Mouse (Mus musculus): Measurements from ENCODE around the gene Dgkq. TPM values are rescaled to one million over a fixed set of nuclear protein-coding genes. Genes with fewer than 3 reads are reported as not detected.
A peak's percentile ranks its signal among the peaks of the same experiment; 100 is the strongest.

Gene Dgkq
- polyA plus RNA-seq, 1 experiment from 2014 or later: 6.2 TPM

DNA sequence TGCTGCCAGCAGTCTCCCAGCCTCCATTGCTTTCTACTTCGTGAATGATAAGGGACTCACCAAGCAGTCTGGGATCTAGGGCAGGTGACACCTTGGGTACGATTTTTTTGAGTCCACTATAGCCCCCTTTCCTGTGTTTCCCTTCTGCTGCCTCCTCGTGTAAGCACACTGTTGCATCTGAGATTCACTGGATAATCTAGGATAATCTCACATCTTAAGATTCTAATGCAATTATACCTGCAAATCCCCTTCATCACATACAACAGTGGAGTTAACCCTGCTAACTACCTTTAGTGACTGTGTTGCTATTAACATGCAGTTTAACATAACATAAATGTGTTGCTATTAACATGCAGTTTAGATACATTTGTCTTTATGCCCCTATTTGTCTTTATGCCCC lies 4.4 kb downstream of the Dgkq start:
- Histone ChIP-seq H3K4me3 (no peak overlapping the region), H3K4me1 (peaks cover 28% of the 10 kb centered on the region), H3K9me3 (replicated peaks) (no peaks in the 10 kb centered on the region), H3K9ac (no peak overlapping the region), H3K27ac (no peak overlapping the region), H3K27me3 (replicated peaks) (peaks cover 18% of the 10 kb centered on the region), H3K36me3 (no peaks in the 10 kb centered on the region), H3K4me2 (no peak overlapping the region)
- no peak for ATAC-seq
- WGBS (ENCODE audit: insufficient replicate concordance): 29% methylated on average over 3 of the region's 3 CpGs

DNA sequence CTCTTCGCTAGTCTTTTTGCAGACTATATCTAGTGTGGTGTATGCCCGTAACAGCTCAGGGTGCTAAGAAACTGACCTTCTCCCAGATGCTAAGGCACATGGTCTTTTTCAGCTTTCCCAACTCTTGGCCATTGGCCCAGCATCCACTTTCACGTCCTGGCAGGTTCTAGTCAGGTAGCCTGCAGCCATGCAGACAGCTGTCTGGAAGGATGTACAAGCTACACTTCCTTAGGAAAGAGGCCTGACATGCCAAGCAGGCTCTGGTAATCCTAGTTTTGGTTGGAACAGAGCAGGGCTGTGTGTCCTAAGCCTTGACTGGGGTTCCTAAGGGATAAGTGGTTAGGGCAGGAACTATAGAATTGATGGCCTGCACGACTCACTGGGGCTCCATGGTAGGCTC lies 6.7 kb downstream of the Dgkq start:
- Histone ChIP-seq H3K27me3 (replicated peaks) (peaks cover 18% of the 10 kb centered on the region), H3K27ac (no peak overlapping the region), H3K36me3 (peaks cover 6% of the 10 kb centered on the region; the same call in 1 of the 2 replicates), H3K9ac (no peak overlapping the region), H3K9me3 (replicated peaks) (no peaks in the 10 kb centered on the region), H3K4me2 (no peak overlapping the region), H3K4me1 (peaks cover 24% of the 10 kb centered on the region), H3K4me3 (no peak overlapping the region)
- 66% methylated on average over 4 of the region's 4 CpGs for WGBS (ENCODE audit: insufficient replicate concordance)
- ATAC-seq: no peak

DNA sequence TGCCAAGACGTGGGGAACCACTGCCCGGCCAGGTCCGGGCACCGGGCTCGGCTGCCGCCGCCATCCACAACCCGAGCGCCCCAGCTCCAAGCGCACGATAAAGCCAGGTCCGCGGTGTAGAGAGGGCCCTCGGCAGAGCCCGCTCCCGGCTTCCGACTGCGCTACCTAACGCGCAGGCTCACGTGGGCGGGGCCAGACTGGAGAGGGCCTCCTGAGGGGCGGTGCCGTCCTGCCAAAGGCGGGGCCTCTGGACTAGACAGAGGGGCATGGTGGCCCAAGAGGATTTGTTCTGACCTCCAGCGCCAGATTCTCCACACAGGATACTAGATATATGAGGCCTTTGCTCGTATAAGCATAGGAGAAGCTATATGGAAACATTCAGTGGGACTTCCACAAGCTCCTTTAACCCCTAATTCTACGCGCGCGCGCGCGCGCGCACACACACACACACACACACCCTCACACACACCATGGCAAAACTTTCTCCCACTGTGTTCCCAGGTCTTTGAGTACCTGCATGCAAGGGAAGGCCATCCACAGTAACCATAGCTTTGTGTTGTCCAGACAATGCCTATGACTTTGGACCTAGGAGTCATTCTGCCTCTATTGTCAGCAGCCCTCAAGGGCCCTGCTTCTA lies 8.7 kb downstream of the Dgkq start:
- peak overlapping the region; percentile 77 for H3K27ac ChIP-seq
- peak; percentile 99 for ATAC-seq
- peak overlapping the region; percentile 87 for H3K4me2 ChIP-seq
- H3K4me1 ChIP-seq: peaks cover 24% of the 10 kb centered on the region
- WGBS (ENCODE audit: insufficient replicate concordance): 17% methylated on average over 36 of the region's 36 CpGs
- peak overlapping the region; percentile 90 for H3K9ac ChIP-seq
- H3K4me3 ChIP-seq: peak overlapping the region; percentile 79
- peaks cover 27% of the 10 kb centered on the region for H3K36me3 ChIP-seq
- H3K27me3 ChIP-seq (replicated peaks): peaks cover 18% of the 10 kb centered on the region
- H3K9me3 ChIP-seq (replicated peaks): no peaks in the 10 kb centered on the region

DNA sequence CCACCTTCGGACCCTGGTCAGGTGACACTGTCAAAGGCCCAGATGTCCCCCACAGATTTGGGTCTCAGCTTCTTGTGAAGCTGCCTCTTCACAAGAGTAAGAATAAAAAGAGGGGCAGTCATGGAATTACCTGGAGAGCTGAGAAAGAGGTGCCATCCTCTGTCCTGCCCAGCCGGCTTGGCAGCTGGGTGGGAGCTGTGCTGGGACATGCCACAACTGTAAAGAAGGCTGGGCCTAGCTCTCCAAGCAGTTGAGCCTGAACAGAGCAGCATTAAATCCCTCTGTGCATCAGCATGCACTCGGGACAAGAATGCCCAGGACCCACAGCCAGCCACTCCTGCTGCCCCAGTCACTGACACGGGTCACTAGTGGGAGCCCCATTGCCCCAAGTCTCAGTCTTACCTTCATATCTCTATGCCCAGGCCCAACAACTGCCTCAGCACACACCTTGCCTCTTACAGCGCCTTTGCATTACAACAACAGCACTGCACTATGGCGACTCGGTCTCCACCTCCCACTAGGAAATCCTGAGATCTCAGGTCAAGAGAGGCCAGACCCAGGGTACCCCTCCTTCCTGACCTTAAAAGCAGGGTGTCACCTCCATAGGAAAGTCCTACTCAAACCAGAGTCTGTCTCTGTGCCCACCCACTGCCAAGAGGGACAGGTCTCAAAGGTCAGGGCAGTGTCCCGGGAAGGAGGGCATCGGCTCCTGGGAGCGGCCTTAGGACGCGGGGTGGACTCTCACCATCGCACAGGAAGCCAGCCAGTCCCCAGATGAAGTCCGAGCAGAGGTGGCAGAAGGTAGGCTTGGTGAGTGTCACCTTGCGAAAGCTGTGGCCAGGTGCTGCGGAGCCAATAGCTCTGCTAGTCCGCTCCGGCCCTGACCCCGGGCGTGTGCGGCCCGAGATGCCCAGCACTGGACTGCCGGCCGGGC lies 9.5 kb downstream of the Dgkq start, which contains the start of gene Idua:
Gene Idua, plus strand, starts transcription at position 634 of the 934 bp plus-strand sequence.
- 10% methylated on average over 24 of the region's 24 CpGs for WGBS (ENCODE audit: insufficient replicate concordance)
- H3K36me3 ChIP-seq: peaks cover 34% of the 10 kb centered on the region
- H3K4me3 ChIP-seq: peak within 1 kb of the TSS; percentile 79
- peak within 1 kb of the TSS; percentile 90 for H3K9ac ChIP-seq
- H3K4me1 ChIP-seq: peaks cover 24% of the 10 kb centered on the region
- peak within 1 kb of the TSS; percentile 87 for H3K4me2 ChIP-seq
- H3K27me3 ChIP-seq (replicated peaks): peaks cover 16% of the 10 kb centered on the region
- peak within 1 kb of the TSS; percentile 77 for H3K27ac ChIP-seq
- H3K9me3 ChIP-seq (replicated peaks): no peaks in the 10 kb centered on the region
- ATAC-seq: peak; percentile 63

DNA sequence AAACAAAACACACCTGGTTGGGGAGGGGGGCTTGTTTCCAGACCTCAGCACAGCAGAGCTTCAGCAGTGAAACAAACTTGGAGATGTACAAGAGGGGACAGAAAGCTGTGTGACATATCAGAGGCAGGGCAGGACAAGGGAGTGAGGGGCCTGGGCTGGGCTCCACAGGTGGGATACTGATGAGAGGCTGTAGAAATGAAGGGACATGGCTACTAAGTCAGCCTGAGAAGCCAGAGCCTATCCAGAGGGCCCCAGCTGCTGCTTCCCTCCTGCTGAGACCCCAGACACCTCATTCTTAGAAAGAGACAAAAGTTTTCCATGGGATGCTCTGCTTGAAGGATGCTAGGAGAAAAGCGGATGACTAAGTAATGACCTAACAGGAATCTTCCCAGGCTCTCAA lies 10.9 kb downstream of the Dgkq start:
- Histone ChIP-seq H3K4me1 (peaks cover 24% of the 10 kb centered on the region), H3K36me3 (peaks cover 48% of the 10 kb centered on the region), H3K9me3 (replicated peaks) (no peaks in the 10 kb centered on the region), H3K27ac (no peak overlapping the region), H3K4me2 (0 out of 2 replicates have a peak overlapping the region, but pooled peaks have one; percentile 87), H3K9ac (no peak overlapping the region), H3K27me3 (replicated peaks) (peaks cover 6% of the 10 kb centered on the region), H3K4me3 (no peak overlapping the region)
- ATAC-seq: no peak
- WGBS (ENCODE audit: insufficient replicate concordance): 96% methylated on average over 1 of the region's 1 CpGs

DNA sequence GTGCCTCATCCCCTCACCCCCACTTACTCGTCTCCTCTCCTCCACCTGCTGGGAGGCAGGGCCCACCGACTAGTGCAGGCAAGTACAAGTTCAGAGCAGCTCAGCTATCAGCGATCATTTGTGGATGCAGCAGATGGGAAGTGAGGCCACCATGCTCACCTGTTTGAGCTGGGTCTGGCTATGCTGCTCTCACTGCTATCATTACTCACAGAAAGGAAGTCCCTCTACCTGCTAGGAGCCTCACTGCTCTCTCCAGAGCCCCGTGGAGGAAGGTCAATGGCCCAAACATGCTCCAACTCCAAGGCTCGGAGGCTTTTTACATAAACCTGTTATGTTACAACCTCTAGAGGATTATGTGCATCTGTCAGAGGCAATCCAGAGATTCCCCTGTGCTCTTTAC lies 12.1 kb downstream of the Dgkq start:
- peaks cover 60% of the 10 kb centered on the region for H3K36me3 ChIP-seq
- peaks cover 24% of the 10 kb centered on the region for H3K4me1 ChIP-seq
- WGBS (ENCODE audit: insufficient replicate concordance): 64% methylated on average over 5 of the region's 5 CpGs
- H3K9ac ChIP-seq: no peak overlapping the region
- H3K4me2 ChIP-seq: no peak overlapping the region
- H3K27ac ChIP-seq: no peak overlapping the region
- H3K27me3 ChIP-seq (replicated peaks): no peaks in the 10 kb centered on the region
- no peak overlapping the region for H3K4me3 ChIP-seq
- ATAC-seq: no peak
- H3K9me3 ChIP-seq (replicated peaks): no peaks in the 10 kb centered on the region

DNA sequence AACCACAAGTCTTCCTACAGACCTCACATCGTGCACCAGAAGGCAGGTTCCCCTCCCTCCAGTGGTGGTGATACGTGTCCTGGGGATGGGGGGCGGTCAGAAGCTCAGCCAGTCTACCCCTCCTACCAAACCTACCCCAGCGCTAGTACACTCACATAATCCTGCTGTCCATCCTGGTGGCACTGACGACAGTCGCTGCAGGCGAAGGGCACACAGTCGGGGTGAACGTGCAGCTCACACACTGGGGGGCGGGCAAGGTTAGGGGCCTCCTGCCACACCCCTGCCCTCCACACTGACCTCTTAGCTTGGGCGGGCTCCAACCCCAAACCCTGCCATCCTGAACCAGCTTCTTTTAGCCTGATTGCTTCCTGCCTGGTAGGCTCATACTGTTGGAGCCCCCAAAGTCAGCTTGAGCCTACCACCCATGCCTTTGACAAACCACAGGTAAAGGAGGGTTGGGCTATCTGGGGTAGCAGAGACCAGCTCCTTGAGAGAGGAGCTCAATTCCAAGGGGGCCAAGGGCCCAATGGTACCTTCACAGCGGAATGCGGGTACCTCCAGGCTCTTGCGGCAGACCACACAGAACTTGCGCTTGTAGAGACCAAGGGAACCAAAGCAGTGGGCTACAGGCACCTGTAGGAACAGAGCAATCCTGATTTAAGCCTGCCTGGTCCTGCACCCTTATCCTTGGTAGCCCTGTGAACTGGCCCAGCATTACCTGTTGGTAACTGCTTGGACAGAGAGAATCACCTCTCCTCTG lies 13.4 kb downstream of the Dgkq start:
- Histone ChIP-seq H3K4me3 (no peak overlapping the region), H3K36me3 (peaks cover 64% of the 10 kb centered on the region), H3K9me3 (replicated peaks) (no peaks in the 10 kb centered on the region), H3K4me1 (peaks cover 22% of the 10 kb centered on the region), H3K27me3 (replicated peaks) (no peaks in the 10 kb centered on the region), H3K4me2 (no peak overlapping the region), H3K9ac (no peak overlapping the region), H3K27ac (no peak overlapping the region)
- WGBS (ENCODE audit: insufficient replicate concordance): 88% methylated on average over 15 of the region's 15 CpGs
- no peak for ATAC-seq

DNA sequence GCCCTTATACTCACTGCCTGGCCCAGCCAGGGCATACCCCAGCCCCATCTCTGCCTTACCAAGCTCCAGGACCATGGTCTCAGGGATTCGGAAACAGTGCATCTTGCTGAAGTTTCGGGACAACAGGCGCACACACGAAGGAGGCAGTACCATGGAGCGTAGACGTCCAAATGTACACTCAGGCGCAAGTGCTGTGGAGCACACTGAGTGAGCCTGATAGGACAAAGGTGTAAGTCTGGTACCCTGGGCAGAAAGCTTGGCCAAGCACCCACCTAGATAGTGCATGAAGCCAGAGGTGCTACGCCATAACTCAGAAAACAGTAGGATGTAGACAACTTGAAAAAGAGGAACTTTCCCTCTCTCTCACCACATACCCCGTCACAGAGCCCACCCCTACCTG lies 14.1 kb downstream of the Dgkq start:
- H3K4me2 ChIP-seq: no peak overlapping the region
- H3K4me1 ChIP-seq: peaks cover 17% of the 10 kb centered on the region
- no peaks in the 10 kb centered on the region for H3K9me3 ChIP-seq (replicated peaks)
- H3K4me3 ChIP-seq: no peak overlapping the region
- 88% methylated on average over 9 of the region's 9 CpGs for WGBS (ENCODE audit: insufficient replicate concordance)
- peaks cover 71% of the 10 kb centered on the region for H3K36me3 ChIP-seq
- no peaks in the 10 kb centered on the region for H3K27me3 ChIP-seq (replicated peaks)
- H3K27ac ChIP-seq: no peak overlapping the region
- no peak overlapping the region for H3K9ac ChIP-seq
- no peak for ATAC-seq

DNA sequence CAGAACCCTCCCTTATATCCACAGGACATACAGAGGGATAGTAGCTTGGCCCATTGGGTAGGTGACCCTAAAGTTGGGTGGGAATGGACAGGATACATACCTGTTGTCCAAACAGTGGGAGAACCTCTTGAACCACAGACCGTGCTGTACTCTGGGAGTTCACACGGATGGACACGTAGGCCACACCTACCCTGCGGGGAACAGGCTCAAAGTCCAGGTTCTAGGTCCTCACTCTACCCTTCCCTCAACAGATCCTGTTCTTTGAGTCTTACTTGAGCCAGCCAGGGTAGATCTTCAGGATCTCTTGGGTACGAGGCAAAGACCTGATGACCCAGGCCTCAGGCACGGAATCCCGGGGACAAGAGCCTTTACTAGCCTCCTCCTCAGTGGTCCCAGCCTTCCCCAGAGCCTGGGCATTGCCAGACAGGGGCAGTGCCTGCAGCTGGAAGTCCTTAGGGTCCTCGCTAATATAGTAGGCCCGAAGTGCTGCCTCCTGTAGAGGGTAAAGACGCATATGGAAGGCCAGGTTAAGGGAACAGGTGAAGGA lies 15.0 kb downstream of the Dgkq start:
- Histone ChIP-seq H3K4me3 (no peak overlapping the region), H3K36me3 (peaks cover 79% of the 10 kb centered on the region), H3K27me3 (replicated peaks) (no peaks in the 10 kb centered on the region), H3K9me3 (replicated peaks) (no peaks in the 10 kb centered on the region), H3K4me2 (no peak overlapping the region), H3K9ac (no peak overlapping the region), H3K27ac (no peak overlapping the region), H3K4me1 (peaks cover 9% of the 10 kb centered on the region)
- WGBS (ENCODE audit: insufficient replicate concordance): 87% methylated on average over 10 of the region's 10 CpGs
- ATAC-seq: no peak

DNA sequence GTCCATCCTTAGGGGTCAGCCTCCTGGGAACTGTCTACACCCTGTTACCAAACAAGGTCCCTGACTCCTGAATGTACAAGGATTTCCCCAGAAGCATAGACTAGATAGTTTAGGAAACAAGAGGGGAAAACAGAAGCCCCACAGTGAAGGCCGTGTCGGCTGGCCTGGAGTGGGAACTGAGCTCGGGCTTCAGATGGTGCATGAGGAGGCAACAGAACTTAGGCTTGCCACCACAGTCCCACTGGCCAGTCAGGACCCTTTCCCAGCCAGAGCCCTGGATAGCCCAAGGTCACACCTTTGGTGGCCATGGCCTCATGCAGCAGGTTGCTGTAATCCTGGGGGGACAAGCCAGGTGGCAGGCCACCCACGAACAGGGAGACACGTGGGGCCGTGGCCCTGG lies 16.1 kb downstream of the Dgkq start:
- H3K27ac ChIP-seq: no peak overlapping the region
- no peak overlapping the region for H3K4me2 ChIP-seq
- no peaks in the 10 kb centered on the region for H3K27me3 ChIP-seq (replicated peaks)
- 72% methylated on average over 6 of the region's 6 CpGs for WGBS (ENCODE audit: insufficient replicate concordance)
- peaks cover 87% of the 10 kb centered on the region for H3K36me3 ChIP-seq
- no peak overlapping the region for H3K4me3 ChIP-seq
- no peak overlapping the region for H3K9ac ChIP-seq
- ATAC-seq: no peak
- H3K4me1 ChIP-seq: no peaks in the 10 kb centered on the region
- no peaks in the 10 kb centered on the region for H3K9me3 ChIP-seq (replicated peaks)

DNA sequence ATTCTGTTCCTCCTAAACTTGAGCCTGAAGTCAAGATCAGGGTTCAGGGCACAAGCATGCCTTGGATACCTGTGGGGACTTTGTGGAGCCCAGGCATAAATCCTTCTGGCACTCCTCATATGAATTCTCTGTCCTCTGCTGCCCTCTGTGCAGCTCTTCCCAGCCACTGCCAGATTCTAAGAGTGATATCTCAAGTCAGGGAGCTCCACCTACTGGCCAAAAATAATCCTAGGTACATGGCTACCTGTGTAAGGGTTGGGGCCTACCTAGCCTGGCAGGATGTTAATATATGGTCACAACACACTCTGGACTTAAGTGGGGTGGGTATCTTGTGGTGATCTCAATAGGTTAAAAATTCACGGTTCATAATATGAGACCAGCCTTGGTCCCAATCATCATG lies 17.6 kb downstream of the Dgkq start:
- Histone ChIP-seq H3K4me3 (no peak overlapping the region), H3K4me2 (no peak overlapping the region), H3K9ac (no peak overlapping the region), H3K36me3 (peaks cover 90% of the 10 kb centered on the region), H3K9me3 (replicated peaks) (no peaks in the 10 kb centered on the region), H3K4me1 (0 out of 2 replicates have a peak, but pooled peaks cover 4% of the 10 kb centered on the region), H3K27ac (no peak overlapping the region), H3K27me3 (replicated peaks) (no peaks in the 10 kb centered on the region)
- WGBS (ENCODE audit: insufficient replicate concordance): 56% methylated on average over 1 of the region's 1 CpGs
- ATAC-seq: peak; percentile 59; the same call in 1 of the 2 replicates

Measured in liver, embryonic 12.5 days (tissue).